Mouse (Mus musculus) MEL (cell line): ENCODE data around the gene Rnf149.

ENCODE experiments used
- CTCF ChIP-seq, 3 experiments: IDR thresholded peaks in 2 of 3; conservative IDR thresholded peaks in 1 of 3; 2 replicates each; pipeline ENCODE4 v1.5.1; 2011 to 2012; ENCODE audit warnings: low read length in 3 of 3, low read depth in 2 of 3, mild to moderate bottlenecking in 2 of 3, improper control_type of control experiment in 1 of 3, inconsistent platforms in 1 of 3, mixed read lengths in 1 of 3, moderate library complexity in 1 of 3; ENCODE audit not compliant: control insufficient read depth in 1 of 3, insufficient read depth in 1 of 3, poor library complexity in 1 of 3, severe bottlenecking in 1 of 3
- GATA1 ChIP-seq: IDR thresholded peaks from 2 replicates; pipeline ENCODE4 v1.6.1; 2011; ENCODE audit warnings: low read depth, low read length, improper control_type of control experiment

GRCm38 (mm10) chr1:39546160-39546866 is 30.9 kb downstream of the Rnf149 start:
- TF ChIP-seq GATA1 (no peak), CTCF (IDR thresholded peaks at IDR 0.05 in 2 of 3, conservative IDR thresholded peaks at IDR 0.05 in 1 of 3; ENCODE audit: control insufficient read depth in 1 of 3, insufficient read depth in 1 of 3, low read depth in 2 of 3, low read length in 3 of 3, poor library complexity in 1 of 3, severe bottlenecking in 1 of 3) (no peak)
